Mouse (Mus musculus) midbrain, postnatal 0 days (tissue): Measurements from ENCODE around the gene Sept3. TPM values are rescaled to one million over a fixed set of nuclear protein-coding genes. Genes with fewer than 3 reads are reported as not detected.
"Not testable (repeated sequence)": the region's sequence is repeated elsewhere in the genome, so short reads cannot be mapped to it uniquely, and the experiment has no call there.

Source experiments
- ATAC-seq: fragments of 200-750 bp; cut with Nextera tagmentation; 2 replicates; pipeline ENCODE4 v1.8.0; 2017; ENCODE audit warnings: moderate number of reproducible peaks, mild to moderate bottlenecking, moderate TSS enrichment, moderate library complexity; ENCODE audit not compliant: low FRiP score
- DNase-seq: peaks from one replicate; pipeline ENCODE4 v3.0.0-alpha.2; 2015; ENCODE audit warnings: low spot score
- H3K27ac ChIP-seq: fragments of 300-500 bp; sonication (generic); 2 replicates; pipeline ENCODE4 v1.5.1; 2014; ENCODE audit warnings: low read depth, mild to moderate bottlenecking, low read length, mixed read lengths
- H3K27me3 ChIP-seq: fragments of 300-500 bp; sonication (generic); 2 replicates; pipeline ENCODE4 v1.6.1; 2014; ENCODE audit warnings: low read length, control low read depth, mixed read lengths; ENCODE audit not compliant: insufficient read depth
- H3K36me3 ChIP-seq: fragments of 300-500 bp; sonication (generic); 2 replicates; pipeline ENCODE4 v1.6.1; 2014; ENCODE audit warnings: low read length, control low read depth, mixed read lengths; ENCODE audit not compliant: insufficient read depth
- H3K4me1 ChIP-seq: fragments of 300-500 bp; sonication (generic); 2 replicates; pipeline ENCODE4 v1.6.1; 2014; ENCODE audit warnings: mild to moderate bottlenecking, control low read depth, antibody characterized with exemption, low read length, mixed read lengths; ENCODE audit not compliant: insufficient read depth
- H3K4me2 ChIP-seq: fragments of 300-500 bp; sonication (generic); 2 replicates; pipeline ENCODE4 v1.6.1; 2014; ENCODE audit warnings: low read depth, mild to moderate bottlenecking, low read length, mixed read lengths; ENCODE audit not compliant: poor library complexity, severe bottlenecking
- H3K4me3 ChIP-seq: fragments of 300-500 bp; sonication (generic); 2 replicates; pipeline ENCODE4 v1.5.1; 2014; ENCODE audit warnings: low read depth, mild to moderate bottlenecking, low read length, moderate library complexity
- H3K9ac ChIP-seq: fragments of 300-500 bp; sonication (generic); replicated peaks from 2 replicates; pipeline ENCODE4 v1.6.1; 2014; ENCODE audit warnings: mild to moderate bottlenecking, low read length, moderate library complexity, mixed read lengths; ENCODE audit not compliant: poor library complexity, severe bottlenecking
- H3K9me3 ChIP-seq: fragments of 300-500 bp; sonication (generic); 2 replicates; pipeline ENCODE4 v1.6.1; 2016; ENCODE audit warnings: low read length, control low read depth
- CTCF ChIP-seq: IDR thresholded peaks from 2 replicates; pipeline ENCODE4 v1.5.1; 2016; ENCODE audit warnings: antibody characterized with exemption, mild to moderate bottlenecking
- WGBS: fragments of 180-500 bp; shearing (Covaris S2); extraction: QIAGEN DNeasy Blood & Tissue Kit; methylation state at CpG from one replicate; pipeline ENCODE4 v1.1.7; 2014; 5-methylcytosine and 5-hydroxymethylcytosine counted together
- polyA plus RNA-seq: library from polyadenylated mRNA; unstranded; fragments of >200 nt; fragmentation: Nextera tagmentation; extraction: Ambion mirVana; gene quantifications from 2 replicates; pipeline ENCODE4 v1.2.1, GENCODE M21; 2015
- total RNA-seq: library from RNA; depleted of rRNA; stranded (reverse); fragments of >200 nt; gene quantifications from 2 replicates; pipeline ENCODE4 v1.2.3, GENCODE M21; 2014

Gene Sept3
- total and polyA plus RNA-seq, 2 experiments from 2014 or later = 404 to 480 TPM

GRCm38 (mm10) chr15:82232651-82233050, 42.0 kb upstream of the Sept3 start:
- H3K9me3 ChIP-seq = no peaks in the 10 kb centered on the region
- no peak overlapping the region for H3K4me3 ChIP-seq
- WGBS = 76% methylated on average over 4 of the region's 4 CpGs
- no peaks in the 10 kb centered on the region for H3K27me3 ChIP-seq
- no peak overlapping the region for H3K9ac ChIP-seq
- ATAC-seq = no peak
- no peaks in the 10 kb centered on the region for H3K4me1 ChIP-seq
- H3K36me3 ChIP-seq = no peaks in the 10 kb centered on the region
- H3K27ac ChIP-seq = no peak overlapping the region
- no peak for DNase-seq
- TF ChIP-seq CTCF = no peak
- no peak overlapping the region for H3K4me2 ChIP-seq

GRCm38 (mm10) chr15:82235661-82236060, 39.0 kb upstream of the Sept3 start:
- H3K9me3 ChIP-seq = no peaks in the 10 kb centered on the region
- DNase-seq (no peak), ATAC-seq (no peak)
- no peaks in the 10 kb centered on the region for H3K4me1 ChIP-seq
- H3K4me2 ChIP-seq = no peak overlapping the region
- H3K27me3 ChIP-seq = no peaks in the 10 kb centered on the region
- TF ChIP-seq CTCF = no peak
- no peak overlapping the region for H3K9ac ChIP-seq
- H3K36me3 ChIP-seq = no peaks in the 10 kb centered on the region
- H3K4me3 ChIP-seq = no peak overlapping the region
- 75% methylated on average over 10 of the region's 10 CpGs for WGBS
- no peak overlapping the region for H3K27ac ChIP-seq

- DNase-seq (peak; percentile 82), ATAC-seq (peak; percentile 71; the same call in 1 of the 2 replicates)
- H3K4me2 ChIP-seq = no peak overlapping the region
- H3K27ac ChIP-seq = no peak overlapping the region
- H3K9me3 ChIP-seq = no peaks in the 10 kb centered on the region
- no peaks in the 10 kb centered on the region for H3K4me1 ChIP-seq
- peak; percentile 99 for TF ChIP-seq CTCF
- H3K4me3 ChIP-seq = no peak overlapping the region
- 17% methylated on average over 5 of the region's 5 CpGs for WGBS
- no peaks in the 10 kb centered on the region for H3K36me3 ChIP-seq
- no peaks in the 10 kb centered on the region for H3K27me3 ChIP-seq
- no peak overlapping the region for H3K9ac ChIP-seq
These were observed 38.1 kb upstream of the Sept3 start for GRCm38 (mm10) chr15:82236565-82236964.

GRCm38 (mm10) chr15:82243311-82243710, 31.4 kb upstream of the Sept3 start:
- Histone ChIP-seq H3K9me3 (no peaks in the 10 kb centered on the region), H3K27me3 (no peaks in the 10 kb centered on the region), H3K4me2 (peak overlapping the region; percentile 95), H3K36me3 (no peaks in the 10 kb centered on the region), H3K9ac (no peak overlapping the region), H3K4me3 (peak overlapping the region; percentile 61), H3K27ac (no peak overlapping the region), H3K4me1 (no peaks in the 10 kb centered on the region)
- WGBS = 85% methylated on average over 3 of the region's 3 CpGs
- ATAC-seq = no peak
- no peak for DNase-seq
- TF ChIP-seq CTCF = no peak

- Histone ChIP-seq H3K4me3 (peak overlapping the region; percentile 61), H3K4me1 (no peaks in the 10 kb centered on the region), H3K9ac (peak overlapping the region; percentile 62), H3K4me2 (peak overlapping the region; percentile 95), H3K27ac (0 out of 2 replicates have a peak overlapping the region, but pooled peaks have one; percentile 26), H3K36me3 (no peaks in the 10 kb centered on the region), H3K27me3 (no peaks in the 10 kb centered on the region), H3K9me3 (no peaks in the 10 kb centered on the region)
- WGBS = 3% methylated on average over 12 of the region's 12 CpGs
- DNase-seq = peak; percentile 45
- peak; percentile 42; the same call in 1 of the 2 replicates for ATAC-seq
- TF ChIP-seq CTCF = no peak
These were observed 31.0 kb upstream of the Sept3 start for GRCm38 (mm10) chr15:82243742-82244114.

DNA sequence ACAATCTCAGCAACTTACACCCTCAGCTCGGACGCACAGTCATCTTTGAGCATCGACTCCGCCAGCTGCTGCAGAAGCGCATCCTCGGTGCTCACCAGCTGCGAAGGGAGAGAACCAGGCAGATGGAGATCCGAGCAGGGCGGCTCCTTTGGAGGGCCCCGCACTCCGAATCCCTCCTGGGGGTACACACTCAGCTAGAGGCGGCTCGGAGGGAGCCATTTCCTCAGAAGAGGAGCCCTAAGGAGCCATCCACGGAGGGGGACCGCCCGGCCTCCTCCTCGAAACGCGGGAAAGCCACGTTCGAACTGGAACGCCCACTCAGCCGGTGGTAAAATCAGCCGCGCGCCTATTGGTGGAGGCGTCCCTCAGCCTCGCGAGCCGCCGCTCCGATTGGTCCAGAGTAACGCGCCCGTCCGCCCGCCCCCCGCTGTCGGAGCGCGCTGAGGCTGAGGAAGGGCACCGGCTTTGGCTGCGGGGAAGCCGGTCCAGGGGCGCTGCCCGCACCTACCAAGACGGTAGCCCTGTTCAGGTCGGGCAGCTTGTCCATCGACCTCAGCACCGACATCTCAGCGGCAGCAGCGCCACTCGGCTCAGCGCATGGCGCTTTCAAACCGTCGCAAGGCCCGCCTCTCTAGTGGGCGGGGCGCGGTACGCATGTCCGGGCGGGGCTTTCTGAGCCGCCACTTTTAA, 30.4 kb upstream of the Sept3 start, which contains the start of gene Cenpm:
TSS of gene Cenpm (minus strand) at position 634 of the 690 bp plus-strand sequence.
- Histone ChIP-seq H3K27me3 (no peaks in the 10 kb centered on the region), H3K36me3 (no peaks in the 10 kb centered on the region), H3K4me2 (peak within 1 kb of the TSS; percentile 95), H3K4me3 (peak within 1 kb of the TSS; percentile 61), H3K9me3 (no peaks in the 10 kb centered on the region), H3K9ac (peak within 1 kb of the TSS; percentile 62), H3K4me1 (no peaks in the 10 kb centered on the region), H3K27ac (0 out of 2 replicates have a peak within 1 kb of the TSS, but pooled peaks have one; percentile 26)
- under 1% methylated on average over 60 of the region's 65 CpGs for WGBS
- DNase-seq (peak; percentile 93), ATAC-seq (peak; percentile 96)
- TF ChIP-seq CTCF = no peak

DNA sequence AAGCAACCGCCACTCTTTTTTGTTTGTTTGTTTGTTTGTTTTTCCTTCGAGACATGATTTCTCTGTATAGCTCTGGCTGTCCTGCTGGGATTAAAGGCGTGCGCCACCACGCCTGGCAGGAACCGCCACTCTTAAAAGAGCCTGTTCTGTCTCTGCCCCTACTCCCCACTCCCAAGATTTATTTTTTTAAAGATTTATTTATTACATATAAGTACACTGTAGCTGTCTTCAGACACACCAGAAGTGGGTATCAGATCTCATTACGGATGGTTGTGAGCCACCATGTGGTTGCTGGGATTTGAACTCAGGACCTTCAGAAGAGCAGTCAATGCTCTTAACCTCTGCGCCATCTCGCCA, 29.9 kb upstream of the Sept3 start:
- not testable (repeated sequence) for H3K4me1 ChIP-seq, H3K36me3 ChIP-seq, H3K9me3 ChIP-seq, H3K27me3 ChIP-seq, H3K27ac ChIP-seq, H3K9ac ChIP-seq, DNase-seq, ATAC-seq
- H3K4me2 ChIP-seq = peak overlapping the region; percentile 95
- 22% methylated on average over 9 of the region's 9 CpGs for WGBS
- peak overlapping the region; percentile 61 for H3K4me3 ChIP-seq
